Mouse (Mus musculus) G1E-ER4 (cell line): ENCODE results near the gene Iqsec1. TPM values are rescaled to one million over a fixed set of nuclear protein-coding genes. Genes with fewer than 3 reads are reported as not detected.

Experiments used
- GATA1 ChIP-seq: IDR thresholded peaks from one replicate; pipeline ENCODE4 v1.8.0; 2012; ENCODE audit warnings: low read length, inconsistent platforms
- polyA plus RNA-seq: library from polyadenylated mRNA; stranded (reverse); fragments of >175 nt; gene quantifications from 2 replicates; pipeline ENCODE4 v1.2.3, GENCODE M21; 2012

The Iqsec1 gene
- polyA plus RNA-seq, 1 experiment: 43.4 TPM

- TF ChIP-seq GATA1: no peak
These were observed 239.5 kb downstream of the Iqsec1 start for GRCm38 (mm10) chr6:90748976-90749375.

GRCm38 (mm10) chr6:90746331-90746864, 242.1 kb downstream of the Iqsec1 start:
- TF ChIP-seq GATA1: no peak

GRCm38 (mm10) chr6:90745401-90746198, 242.9 kb downstream of the Iqsec1 start:
- TF ChIP-seq GATA1: no peak

GRCm38 (mm10) chr6:90742453-90742852, 246.0 kb downstream of the Iqsec1 start:
- TF ChIP-seq GATA1: no peak

- no peak for TF ChIP-seq GATA1
These were observed 246.8 kb downstream of the Iqsec1 start for GRCm38 (mm10) chr6:90741717-90742116.

- TF ChIP-seq GATA1: no peak
These were observed 247.4 kb downstream of the Iqsec1 start for GRCm38 (mm10) chr6:90741056-90741420.

GRCm38 (mm10) chr6:90740348-90741055, 248.0 kb downstream of the Iqsec1 start:
- TF ChIP-seq GATA1: no peak

- TF ChIP-seq GATA1: no peak
These were observed 251.1 kb downstream of the Iqsec1 start for GRCm38 (mm10) chr6:90737376-90737775.

GRCm38 (mm10) chr6:90736691-90737245, 251.7 kb downstream of the Iqsec1 start:
- TF ChIP-seq GATA1: no peak

GRCm38 (mm10) chr6:90736074-90736672, 252.3 kb downstream of the Iqsec1 start:
- no peak for TF ChIP-seq GATA1

- TF ChIP-seq GATA1: no peak
These were observed 253.0 kb downstream of the Iqsec1 start for GRCm38 (mm10) chr6:90735396-90736036.

- no peak for TF ChIP-seq GATA1
These were observed 253.7 kb downstream of the Iqsec1 start for GRCm38 (mm10) chr6:90734806-90735205.

GRCm38 (mm10) chr6:90731327-90731726, 257.2 kb downstream of the Iqsec1 start:
- no peak for TF ChIP-seq GATA1

- TF ChIP-seq GATA1: no peak
These were observed 258.7 kb downstream of the Iqsec1 start for GRCm38 (mm10) chr6:90729829-90730228.

GRCm38 (mm10) chr6:90728491-90728931, 260.0 kb downstream of the Iqsec1 start:
- TF ChIP-seq GATA1: no peak
